Mouse (Mus musculus) heart, embryonic 16.5 days (tissue): ENCODE measurements at regions not wholly inside any gene's neighbourhood (a gene's known extent, or its start where the extent isn't known, plus 50 kb on each side); places are given as distances from the start of the nearest gene placed in this dataset.

Source experiments
- ATAC-seq: fragments of 200-750 bp; cut with Nextera tagmentation; replicated peaks from 2 replicates; pipeline ENCODE4 v1.8.0; 2017; ENCODE audit warnings: moderate number of reproducible peaks; ENCODE audit not compliant: insufficient read depth, low FRiP score; ENCODE audit errors: extremely low read depth
- H3K27ac ChIP-seq: fragments of 300-500 bp; sonication (generic); 2 replicates; pipeline ENCODE4 v1.5.1; 2014; ENCODE audit warnings: mild to moderate bottlenecking, low read length, control low read depth, moderate library complexity
- H3K27me3 ChIP-seq: fragments of 300-500 bp; sonication (generic); 2 replicates; pipeline ENCODE4 v1.6.1; 2014; ENCODE audit warnings: low read length, mixed read lengths; ENCODE audit not compliant: control insufficient read depth, insufficient read depth
- H3K36me3 ChIP-seq: fragments of 300-500 bp; sonication (generic); 2 replicates; pipeline ENCODE4 v1.6.1; 2014; ENCODE audit not compliant: control insufficient read depth, insufficient read depth
- H3K4me1 ChIP-seq: fragments of 300-500 bp; sonication (generic); 2 replicates; pipeline ENCODE4 v1.6.1; 2014; ENCODE audit warnings: low read length, mixed read lengths; ENCODE audit not compliant: control insufficient read depth, insufficient read depth
- H3K4me2 ChIP-seq: fragments of 300-500 bp; sonication (generic); 2 replicates; pipeline ENCODE4 v1.6.1; 2014; ENCODE audit warnings: low read depth, mild to moderate bottlenecking, control low read depth, low read length
- H3K4me3 ChIP-seq: fragments of 300-500 bp; sonication (generic); 2 replicates; pipeline ENCODE4 v1.5.1; 2014; ENCODE audit warnings: mild to moderate bottlenecking, control low read depth, low read length
- H3K9ac ChIP-seq: fragments of 300-500 bp; sonication (generic); 2 replicates; pipeline ENCODE4 v1.6.1; 2014; ENCODE audit warnings: low read length, control low read depth
- H3K9me3 ChIP-seq: fragments of 300-500 bp; sonication (generic); replicated peaks from 2 replicates; pipeline ENCODE4 v1.6.1; 2016; ENCODE audit warnings: low read length; ENCODE audit not compliant: control insufficient read depth
- WGBS: fragments of 180-500 bp; shearing (Covaris S2); extraction: QIAGEN DNeasy Blood & Tissue Kit; methylation state at CpG from one replicate; pipeline ENCODE4 v1.1.7; 2014; 5-methylcytosine and 5-hydroxymethylcytosine counted together

GRCm38 (mm10) chr13:44360725-44361290 lies 368.5 kb upstream of the Jarid2 start:
- WGBS, result 74% methylated on average over 15 of the region's 15 CpGs
- Histone ChIP-seq H3K4me1 (peaks cover 11% of the 10 kb centered on the region), H3K9me3 (no peaks in the 10 kb centered on the region), H3K4me3 (no peak overlapping the region), H3K9ac (no peak overlapping the region), H3K4me2 (no peak overlapping the region), H3K27ac (no peak overlapping the region), H3K27me3 (no peaks in the 10 kb centered on the region), H3K36me3 (no peaks in the 10 kb centered on the region)
- no peak for ATAC-seq

- H3K9ac ChIP-seq, result no peak overlapping the region; the same call in 1 of the 2 replicates
- no peak overlapping the region; the same call in 1 of the 2 replicates for H3K27ac ChIP-seq
- no peaks in the 10 kb centered on the region for H3K36me3 ChIP-seq
- H3K27me3 ChIP-seq, result no peaks in the 10 kb centered on the region
- ATAC-seq, result no peak
- 40% methylated on average over 15 of the region's 15 CpGs for WGBS
- H3K4me1 ChIP-seq, result peaks cover 7% of the 10 kb centered on the region; the same call in 1 of the 2 replicates
- no peak overlapping the region for H3K4me3 ChIP-seq
- no peaks in the 10 kb centered on the region for H3K9me3 ChIP-seq
- no peak overlapping the region for H3K4me2 ChIP-seq
Measured at GRCm38 (mm10) chr13:44362293-44363005, 366.8 kb upstream of the Jarid2 start.

DNA sequence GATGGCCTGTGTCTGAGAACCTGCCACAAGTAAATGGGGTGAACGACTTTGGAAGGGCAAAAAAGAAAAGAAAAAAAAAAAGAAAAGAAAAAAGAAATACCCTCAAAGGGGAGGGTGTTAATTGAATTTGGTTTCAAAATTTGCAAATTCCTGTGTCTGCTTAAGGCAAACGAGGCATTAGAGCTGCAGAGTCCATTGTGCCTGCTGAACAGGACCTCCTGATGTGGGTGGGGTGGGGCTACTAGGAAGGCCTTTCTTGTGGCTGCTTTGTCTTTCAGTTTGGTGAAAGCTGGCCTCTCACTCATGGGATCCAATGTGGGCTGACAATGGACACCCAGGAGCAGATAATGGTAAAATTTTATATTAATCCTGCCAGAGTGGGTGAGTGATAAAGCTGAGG lies 366.3 kb upstream of the Jarid2 start:
- H3K4me2 ChIP-seq, result no peak overlapping the region
- no peak overlapping the region for H3K4me3 ChIP-seq
- no peak overlapping the region for H3K27ac ChIP-seq
- no peak overlapping the region for H3K9ac ChIP-seq
- H3K27me3 ChIP-seq, result no peaks in the 10 kb centered on the region
- WGBS, result 32% methylated on average over 2 of the region's 2 CpGs
- no peak for ATAC-seq
- no peaks in the 10 kb centered on the region for H3K36me3 ChIP-seq
- H3K4me1 ChIP-seq, result peaks cover 7% of the 10 kb centered on the region
- H3K9me3 ChIP-seq, result no peaks in the 10 kb centered on the region

DNA sequence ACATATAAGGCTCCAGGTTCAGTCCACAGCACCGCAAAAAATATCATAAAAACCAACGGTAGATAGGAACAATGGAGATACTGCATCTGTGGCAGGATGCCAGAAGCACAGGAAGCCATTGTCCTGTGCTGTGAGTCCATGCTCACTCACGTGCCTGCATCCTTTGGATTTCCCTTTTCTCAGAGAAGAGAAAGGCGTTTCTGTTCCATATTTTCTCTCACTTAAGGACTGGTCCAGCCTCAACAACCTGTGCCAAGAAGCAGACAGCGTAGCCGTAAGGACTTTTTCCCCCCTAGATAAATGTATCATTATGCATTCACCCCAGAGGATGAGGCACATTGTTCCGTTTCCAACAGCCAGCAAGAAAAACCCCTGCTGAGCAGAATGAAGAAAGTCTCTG lies 360.0 kb upstream of the Jarid2 start:
- Histone ChIP-seq H3K27me3 (no peaks in the 10 kb centered on the region), H3K36me3 (no peaks in the 10 kb centered on the region), H3K9me3 (no peaks in the 10 kb centered on the region), H3K27ac (no peak overlapping the region), H3K4me2 (no peak overlapping the region), H3K4me3 (no peak overlapping the region), H3K4me1 (peaks cover 2% of the 10 kb centered on the region), H3K9ac (no peak overlapping the region)
- WGBS, result 66% methylated on average over 7 of the region's 7 CpGs
- ATAC-seq, result no peak

DNA sequence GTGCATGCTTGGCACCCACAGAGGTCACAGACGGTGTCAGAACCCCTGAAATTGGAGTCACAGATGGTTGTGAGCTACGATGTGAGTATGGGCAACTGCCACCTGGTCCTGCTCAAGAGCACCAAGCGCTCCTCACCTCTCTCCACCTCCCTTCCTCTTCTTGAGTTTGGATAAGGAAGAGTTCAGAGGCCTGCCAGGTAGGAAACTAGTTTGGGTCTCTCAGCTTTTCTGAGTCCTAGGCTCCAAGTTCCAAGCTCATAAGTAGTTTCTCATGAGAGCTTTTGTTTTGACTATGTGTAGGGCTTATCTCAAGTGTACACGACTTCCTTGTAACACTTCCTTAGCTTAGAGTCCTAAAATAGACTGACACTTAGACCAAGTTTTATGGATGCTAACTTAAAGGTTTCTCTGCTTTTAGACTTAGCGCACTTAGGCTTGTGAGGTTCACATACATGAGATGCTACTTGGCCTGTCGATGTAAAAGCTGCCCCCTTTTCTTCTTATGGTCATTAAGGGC lies 356.9 kb upstream of the Jarid2 start:
- Histone ChIP-seq H3K9me3 (no peaks in the 10 kb centered on the region), H3K4me3 (no peak overlapping the region), H3K4me1 (peaks cover 7% of the 10 kb centered on the region), H3K27me3 (no peaks in the 10 kb centered on the region), H3K9ac (no peak overlapping the region), H3K27ac (no peak overlapping the region), H3K4me2 (no peak overlapping the region), H3K36me3 (no peaks in the 10 kb centered on the region)
- 59% methylated on average over 6 of the region's 6 CpGs for WGBS
- ATAC-seq, result no peak

DNA sequence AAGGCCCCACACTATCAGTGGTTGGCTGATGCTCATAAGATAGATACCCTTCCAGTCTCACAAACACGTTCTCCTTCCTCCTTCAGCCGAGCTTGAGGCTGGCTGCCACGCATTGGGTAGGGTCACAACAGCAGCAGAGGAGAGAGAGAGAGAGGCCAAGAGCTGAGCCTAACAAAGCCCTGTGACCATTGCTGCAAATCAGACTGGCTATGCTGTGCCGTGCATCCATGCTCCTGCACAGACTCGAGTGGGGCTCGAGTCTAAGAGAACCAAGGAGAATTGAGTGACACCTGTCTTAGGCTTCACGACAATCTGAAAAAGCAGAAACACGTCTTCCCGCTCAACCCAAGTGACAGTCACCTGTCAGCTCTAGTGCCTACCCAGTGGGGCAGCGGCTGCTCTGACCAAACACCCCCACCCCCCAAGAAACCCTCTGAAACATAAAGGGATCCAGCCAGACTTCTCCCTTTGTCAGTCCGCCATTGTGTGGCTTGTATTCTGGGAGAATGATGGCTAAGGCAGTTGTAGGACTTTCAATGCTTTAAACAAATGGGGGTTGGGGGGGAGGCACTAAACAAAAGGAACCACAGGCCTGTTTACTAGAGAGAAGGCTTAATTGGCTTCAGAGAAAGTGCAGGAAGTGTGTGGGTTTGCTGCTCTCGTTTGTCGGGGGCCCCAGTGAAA lies 353.7 kb upstream of the Jarid2 start:
- 68% methylated on average over 13 of the region's 13 CpGs for WGBS
- no peak overlapping the region for H3K27ac ChIP-seq

GRCm38 (mm10) chr13:44376160-44376488 lies 353.1 kb upstream of the Jarid2 start:
- Histone ChIP-seq H3K27ac (no peak overlapping the region), H3K27me3 (no peaks in the 10 kb centered on the region), H3K36me3 (no peaks in the 10 kb centered on the region), H3K4me3 (no peak overlapping the region), H3K4me1 (peaks cover 7% of the 10 kb centered on the region), H3K9ac (no peak overlapping the region), H3K9me3 (no peaks in the 10 kb centered on the region), H3K4me2 (no peak overlapping the region)
- ATAC-seq, result no peak
- WGBS, result 57% methylated on average over 3 of the region's 3 CpGs

More for the DNA sequence above, 353.7 kb upstream of the Jarid2 start:
- ATAC-seq, result no peak
- H3K4me1 ChIP-seq, result peaks cover 7% of the 10 kb centered on the region
- H3K4me3 ChIP-seq, result no peak overlapping the region
- H3K9me3 ChIP-seq, result no peaks in the 10 kb centered on the region
- no peaks in the 10 kb centered on the region for H3K36me3 ChIP-seq
- no peak overlapping the region for H3K4me2 ChIP-seq
- H3K27me3 ChIP-seq, result no peaks in the 10 kb centered on the region
- H3K9ac ChIP-seq, result no peak overlapping the region

- no peaks in the 10 kb centered on the region for H3K9me3 ChIP-seq
- ATAC-seq, result no peak
- H3K4me1 ChIP-seq, result peaks cover 9% of the 10 kb centered on the region
- no peaks in the 10 kb centered on the region for H3K36me3 ChIP-seq
- no peak overlapping the region for H3K4me2 ChIP-seq
- H3K9ac ChIP-seq, result no peak overlapping the region
- 80% methylated on average over 7 of the region's 7 CpGs for WGBS
- H3K4me3 ChIP-seq, result no peak overlapping the region
- no peaks in the 10 kb centered on the region for H3K27me3 ChIP-seq
- no peak overlapping the region for H3K27ac ChIP-seq
Measured at GRCm38 (mm10) chr13:44381721-44382450, 347.4 kb upstream of the Jarid2 start.
